Mouse (Mus musculus) erythroblast, adult 5-6 weeks (primary cell): ENCODE data around the gene Sdhc. TPM values are rescaled to one million over a fixed set of nuclear protein-coding genes. Genes with fewer than 3 reads are reported as not detected.

Experiments used
- ATAC-seq: replicated peaks from 2 replicates; pipeline ENCODE4 v1.8.0; 2016; ENCODE audit warnings: moderate number of reproducible peaks, mild to moderate bottlenecking, moderate TSS enrichment, inconsistent platforms; ENCODE audit not compliant: poor library complexity, low FRiP score, severe bottlenecking
- total RNA-seq, 2 experiments: library from RNA; stranded (forward) in 1 of 2; stranded (reverse) in 1 of 2; fragments of 150-400 nt in 1 of 2; fragments of 200-764, 138-1000 nt in 1 of 2; gene quantifications; 2 replicates each; pipeline versions ENCODE4 v1.2.3 to v1.2.4; 2015 to 2017; ENCODE audit warnings: low replicate concordance in 2 of 2

Sdhc gene
- total RNA-seq, 2 experiments from 2014 or later: 15.6 to 20.0 TPM

DNA sequence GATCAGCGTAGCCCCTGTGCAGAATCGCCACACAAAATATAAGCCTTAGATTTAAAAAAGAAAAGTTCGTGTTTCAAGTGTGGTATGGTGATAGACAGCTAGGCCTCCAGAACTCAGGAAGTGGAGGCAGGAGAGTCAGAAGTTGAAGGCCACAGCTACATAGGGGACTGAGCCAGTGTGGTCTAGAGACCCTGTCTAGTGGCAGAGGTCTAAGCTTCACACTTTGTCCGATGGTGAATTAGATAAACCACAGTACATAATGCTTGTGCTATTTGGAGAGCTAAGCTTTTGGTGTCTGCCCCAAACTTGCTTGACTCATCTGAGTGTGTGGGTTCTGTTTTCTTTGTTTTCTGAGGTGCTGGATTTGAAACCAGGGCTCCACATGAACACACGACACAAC lies 31.4 kb downstream of the Sdhc start:
- ATAC-seq: no peak

DNA sequence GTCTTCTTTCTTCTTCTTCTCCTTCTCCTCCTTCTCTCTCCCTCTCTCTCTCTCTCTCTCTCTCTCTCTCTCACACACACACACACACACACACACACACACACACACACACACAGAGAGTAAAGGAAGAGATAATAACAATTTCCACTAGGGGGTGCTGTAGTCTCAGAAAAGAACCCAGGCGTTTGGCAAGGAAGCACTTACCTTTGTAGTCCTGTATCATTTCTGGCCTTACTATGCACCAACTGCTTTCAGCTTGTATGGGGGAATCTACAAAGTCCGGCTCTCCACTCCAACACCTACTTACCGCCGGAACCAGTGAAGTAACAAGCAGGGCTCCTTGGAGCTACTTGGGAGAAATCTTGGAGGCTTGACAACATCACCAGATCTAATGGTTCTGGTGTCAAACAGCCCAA lies 32.1 kb downstream of the Sdhc start:
- peak; percentile 66 for ATAC-seq

DNA sequence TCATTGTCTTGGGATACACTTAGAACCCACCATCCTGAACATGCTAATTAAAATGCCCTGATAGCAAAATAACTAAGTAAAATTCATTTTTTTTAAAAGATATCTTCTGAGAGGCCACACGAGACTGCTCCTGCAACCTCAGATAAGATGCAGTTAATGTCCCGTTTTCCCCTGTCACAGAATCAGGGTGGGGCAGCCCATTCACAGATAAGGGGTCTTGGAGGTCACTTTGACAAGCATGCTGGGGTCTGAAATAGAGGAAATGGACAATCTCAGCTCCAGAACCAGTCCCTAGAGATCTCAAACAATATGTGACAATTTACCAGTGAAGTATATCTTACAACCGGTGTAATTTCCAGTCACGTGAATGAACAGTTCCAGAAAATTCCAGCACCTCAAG lies 34.1 kb downstream of the Sdhc start:
- no peak for ATAC-seq

DNA sequence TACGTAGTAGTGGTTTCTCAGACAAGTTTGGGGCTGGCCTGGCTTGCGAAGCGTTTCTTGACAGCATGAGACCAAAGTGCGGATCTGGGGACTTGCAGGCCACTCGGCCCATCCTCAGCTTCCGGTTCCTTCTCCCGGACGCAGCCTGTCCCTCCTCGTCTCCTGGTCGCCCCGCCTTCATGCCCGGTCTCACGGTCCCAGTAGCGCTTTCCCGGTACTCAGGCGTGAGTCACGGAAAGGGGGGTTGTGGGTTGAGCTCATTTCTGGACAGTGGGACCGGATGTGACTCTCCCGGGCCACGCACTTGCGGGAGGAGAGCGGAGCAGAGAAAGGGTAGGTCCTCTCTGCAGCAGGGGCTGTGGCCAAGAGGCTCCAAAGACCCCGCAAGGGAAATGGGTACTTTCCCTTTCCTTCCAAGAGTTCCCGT lies 36.5 kb downstream of the Sdhc start, which contains the start of gene Cfap126:
Cfap126 (plus strand) TSS at position 46 of the 427 bp plus-strand sequence.
- peak; percentile 69 for ATAC-seq

DNA sequence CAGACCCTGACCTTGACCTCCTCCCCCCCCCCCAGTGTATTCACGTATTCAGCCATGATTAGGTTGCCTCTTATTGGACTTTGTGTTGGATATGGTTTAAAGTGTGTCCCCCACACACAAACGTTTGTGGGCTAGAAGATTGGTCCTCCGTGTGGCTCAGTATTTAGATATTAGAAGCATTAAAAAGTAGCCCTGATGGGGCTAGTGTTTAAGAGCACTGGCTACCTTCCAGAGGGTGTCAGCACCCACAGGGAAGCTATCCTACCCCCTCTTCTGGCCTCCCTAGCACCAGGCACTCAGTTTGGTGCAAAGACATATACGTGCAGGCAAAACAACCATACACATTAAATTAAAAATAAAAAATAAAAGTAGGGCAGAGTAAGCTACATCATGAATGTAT lies 37.4 kb downstream of the Sdhc start:
- ATAC-seq: no peak

DNA sequence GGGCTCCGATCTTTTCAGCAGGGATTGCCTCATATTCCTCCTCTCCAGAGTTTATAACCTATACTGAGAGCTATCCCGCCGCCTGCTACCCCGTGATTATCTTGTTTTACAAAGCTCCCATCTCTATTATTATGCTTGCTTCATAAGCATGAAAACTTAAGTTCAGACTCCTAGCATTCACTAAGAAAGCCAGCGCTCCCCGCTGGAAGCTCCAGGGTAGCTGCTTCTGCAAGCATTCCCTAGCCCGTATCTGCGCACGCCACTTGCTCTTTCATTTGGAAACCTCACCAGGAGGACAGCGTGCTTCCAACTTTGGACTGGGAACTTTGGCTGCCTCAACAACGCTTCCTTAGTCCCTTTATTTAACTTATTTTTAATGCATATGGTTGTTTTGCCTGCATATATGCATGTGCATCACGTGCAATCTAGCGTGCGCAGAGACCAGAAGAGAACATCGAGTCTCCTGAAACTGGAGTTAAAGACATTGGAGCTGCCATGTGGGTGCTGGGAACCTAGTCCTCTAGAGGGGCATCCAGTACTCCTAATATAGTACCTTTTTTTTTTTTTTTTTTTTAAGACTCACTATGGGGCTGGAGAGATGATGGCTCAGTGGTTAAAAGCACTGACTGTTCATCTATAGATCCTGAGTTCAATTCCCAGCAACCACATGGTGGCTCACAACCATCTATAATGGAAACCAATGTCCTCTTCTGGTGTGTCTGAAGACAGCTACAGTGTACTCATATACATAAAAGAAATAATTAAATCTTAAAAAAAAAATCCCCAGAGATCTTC lies 38.4 kb downstream of the Sdhc start:
- peak; percentile 30 for ATAC-seq

DNA sequence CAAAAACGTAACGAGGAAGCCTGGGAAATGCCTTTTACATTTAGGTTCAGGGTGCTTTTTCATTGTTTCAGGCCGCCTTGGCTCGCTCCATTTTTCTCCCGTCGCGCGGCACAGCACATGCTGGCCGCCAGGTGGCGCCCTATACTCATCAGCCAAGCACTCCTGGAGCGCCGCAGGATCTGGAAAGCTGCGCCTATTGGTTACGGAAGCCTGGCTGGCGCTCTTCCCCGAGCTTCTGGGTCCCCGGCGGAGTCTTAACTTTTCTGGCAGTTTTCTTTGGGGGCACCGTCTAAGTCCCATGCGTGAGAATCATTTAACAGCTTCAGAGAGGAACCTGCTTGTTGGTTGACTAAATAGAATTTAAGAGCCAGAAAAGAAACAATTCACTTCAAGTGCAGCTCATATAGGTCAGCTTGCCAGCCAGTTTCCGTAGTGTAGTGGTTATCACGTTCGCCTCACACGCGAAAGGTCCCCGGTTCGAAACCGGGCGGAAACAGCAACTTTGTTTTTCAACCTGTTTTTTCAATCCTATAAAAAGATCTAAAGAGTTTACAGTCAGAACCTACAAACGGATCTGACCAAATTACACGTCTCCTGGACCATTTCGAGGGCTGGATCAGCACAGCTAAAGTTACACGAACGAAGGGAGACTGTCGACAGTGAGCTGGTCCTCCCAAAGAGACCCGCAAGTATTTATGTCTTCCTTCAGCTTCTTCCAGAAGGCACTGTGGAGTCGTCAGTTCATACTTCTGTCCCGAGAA lies 39.2 kb downstream of the Sdhc start:
- ATAC-seq: peak; percentile 84

DNA sequence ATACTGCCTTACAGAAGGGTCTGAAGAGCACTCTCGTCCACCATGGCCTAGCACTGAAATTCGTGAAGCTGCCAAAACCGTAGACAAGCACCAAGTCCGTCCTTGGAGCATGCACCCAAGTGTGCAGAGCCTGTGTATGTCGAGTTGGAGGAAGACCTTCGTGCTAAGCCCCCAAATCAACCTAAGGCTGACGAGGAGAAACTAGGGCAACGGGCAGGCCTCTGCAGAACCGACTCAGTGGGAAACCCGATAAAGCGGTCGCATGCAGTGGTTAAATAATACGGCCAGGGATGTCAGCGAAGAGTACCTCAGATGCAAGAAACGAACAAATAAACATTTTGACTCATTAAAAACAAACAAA lies 39.8 kb downstream of the Sdhc start:
- ATAC-seq: peak; percentile 13; the same call in 1 of the 2 replicates

DNA sequence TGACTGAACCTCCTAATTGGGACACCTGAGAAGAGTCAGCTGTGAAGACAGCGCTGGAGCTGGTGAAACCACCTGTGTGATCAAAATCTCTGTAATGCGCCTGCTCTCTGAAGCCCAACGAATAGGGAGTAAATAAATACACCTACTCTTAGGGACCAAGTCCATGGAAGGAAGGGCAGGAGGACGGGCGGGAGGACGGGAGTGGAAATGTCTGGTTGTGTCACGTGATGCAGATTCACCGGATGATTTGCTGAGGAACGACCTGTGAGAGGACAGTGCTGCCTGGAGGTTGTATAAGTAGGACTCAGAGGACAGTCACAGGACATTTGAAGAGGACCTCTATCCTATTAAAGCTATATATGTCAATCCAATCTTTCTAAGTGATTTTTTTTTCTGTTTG lies 40.8 kb downstream of the Sdhc start:
- no peak for ATAC-seq

DNA sequence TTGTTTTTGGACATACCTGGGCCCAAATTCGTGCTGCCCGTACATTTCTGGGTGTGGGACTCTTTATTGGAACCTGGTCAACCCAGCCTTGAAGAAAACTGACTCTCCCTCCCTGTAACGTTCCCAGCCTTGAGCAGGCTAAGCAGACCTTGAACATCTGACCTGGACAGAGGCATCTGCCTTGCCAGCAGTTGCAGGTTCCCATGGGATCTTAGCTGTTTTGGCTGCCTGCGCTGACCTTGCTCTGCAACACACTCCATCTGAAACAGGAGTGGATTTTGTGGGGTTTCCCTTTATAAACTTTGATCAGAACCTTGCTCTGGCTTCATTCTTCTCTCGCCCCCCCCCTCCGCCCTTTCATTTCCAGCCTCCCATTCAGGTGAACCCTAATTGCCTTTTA lies 45.2 kb downstream of the Sdhc start:
- ATAC-seq: no peak

DNA sequence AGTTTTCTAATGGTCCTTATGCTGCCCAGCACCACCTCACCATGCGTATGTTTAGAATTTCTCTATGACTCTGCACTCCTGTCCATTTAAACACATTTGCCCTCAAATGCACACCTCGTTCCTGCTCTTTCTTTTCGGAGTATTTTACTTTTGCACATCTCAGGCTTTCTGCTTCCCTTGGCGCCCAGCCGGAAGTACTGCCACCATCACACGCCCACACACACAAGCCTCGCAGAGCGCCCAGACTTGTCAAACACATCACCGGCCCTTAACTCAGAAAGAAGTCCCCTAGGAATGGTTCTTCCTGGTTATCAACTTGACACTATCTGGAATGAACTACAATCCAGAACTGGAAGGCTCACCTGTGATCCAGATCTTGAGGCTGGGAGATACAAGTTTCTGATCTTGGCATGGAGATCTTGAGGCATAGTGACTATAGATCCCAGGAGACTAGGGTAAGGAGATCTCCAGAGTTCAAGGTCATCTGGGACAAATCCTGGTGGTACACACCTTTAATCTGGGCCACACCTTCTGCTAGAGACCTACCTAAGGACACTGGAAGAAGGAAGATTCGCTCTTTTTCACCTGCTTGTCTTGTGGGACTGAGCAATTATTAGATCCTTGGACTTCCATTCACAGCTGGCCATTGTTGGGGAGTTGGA lies 47.1 kb downstream of the Sdhc start:
- ATAC-seq: peak; percentile 19; the same call in 1 of the 2 replicates

DNA sequence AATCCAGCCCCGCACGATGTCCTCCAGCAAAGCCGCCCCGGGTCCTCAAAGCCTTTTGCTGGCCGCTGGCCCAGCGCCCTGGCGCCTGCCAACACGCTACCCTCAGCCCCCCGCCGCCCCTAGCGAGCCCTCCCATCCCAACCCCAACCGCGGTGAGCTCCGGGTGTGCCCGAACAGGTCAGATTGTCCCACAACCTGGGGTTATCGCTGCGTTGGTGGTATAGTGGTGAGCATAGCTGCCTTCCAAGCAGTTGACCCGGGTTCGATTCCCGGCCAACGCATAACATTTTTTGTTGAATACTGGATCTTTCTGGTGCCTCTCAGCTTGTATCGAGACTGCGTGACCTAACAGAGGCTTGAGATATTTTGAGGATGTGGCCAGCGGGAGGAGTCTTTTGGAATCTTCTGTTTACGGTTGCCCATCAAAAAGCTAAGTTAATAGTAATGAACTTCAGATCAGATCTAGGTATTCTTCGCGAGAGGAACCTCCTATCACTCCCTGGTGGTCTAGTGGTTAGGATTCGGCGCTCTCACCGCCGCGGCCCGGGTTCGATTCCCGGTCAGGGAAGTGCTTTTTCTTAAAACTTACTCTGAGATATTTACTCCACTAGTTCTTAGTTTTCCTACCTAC lies 47.7 kb downstream of the Sdhc start:
- ATAC-seq: peak; percentile 67

DNA sequence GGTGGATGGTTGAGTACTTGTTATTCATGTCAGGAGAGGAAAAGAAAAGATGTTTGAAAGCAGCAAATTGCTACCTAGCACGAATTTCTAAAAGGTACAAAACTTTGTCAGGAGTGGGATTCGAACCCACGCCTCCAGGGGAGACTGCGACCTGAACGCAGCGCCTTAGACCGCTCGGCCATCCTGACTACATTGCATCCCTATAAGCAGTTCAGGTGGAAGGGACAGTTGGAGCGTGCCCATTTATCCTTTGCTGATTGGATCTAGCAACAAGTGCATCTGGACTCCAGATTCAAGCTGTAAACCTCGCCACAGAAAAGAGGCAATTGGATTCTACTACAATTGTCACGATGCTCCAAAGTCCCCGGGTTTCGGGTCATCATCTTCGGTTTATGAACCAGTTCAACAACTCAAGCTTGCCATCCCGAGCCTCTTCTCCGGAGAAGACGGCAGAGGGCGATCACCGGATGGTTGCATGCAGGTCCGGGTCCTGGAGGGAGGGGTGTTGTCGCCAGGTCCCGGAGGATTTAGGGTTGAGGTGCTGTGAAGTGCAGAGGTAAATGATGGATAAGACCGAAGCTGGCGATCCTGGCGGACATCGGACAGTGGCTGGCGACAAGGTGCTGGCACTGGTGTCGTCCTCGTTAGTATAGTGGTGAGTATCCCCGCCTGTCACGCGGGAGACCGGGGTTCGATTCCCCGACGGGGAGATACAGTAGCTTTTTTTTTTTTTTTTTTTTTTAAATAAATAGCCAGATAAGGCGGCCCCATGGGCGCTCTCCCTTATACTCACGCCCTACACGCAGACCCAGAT lies 48.5 kb downstream of the Sdhc start:
- peak; percentile 80 for ATAC-seq

DNA sequence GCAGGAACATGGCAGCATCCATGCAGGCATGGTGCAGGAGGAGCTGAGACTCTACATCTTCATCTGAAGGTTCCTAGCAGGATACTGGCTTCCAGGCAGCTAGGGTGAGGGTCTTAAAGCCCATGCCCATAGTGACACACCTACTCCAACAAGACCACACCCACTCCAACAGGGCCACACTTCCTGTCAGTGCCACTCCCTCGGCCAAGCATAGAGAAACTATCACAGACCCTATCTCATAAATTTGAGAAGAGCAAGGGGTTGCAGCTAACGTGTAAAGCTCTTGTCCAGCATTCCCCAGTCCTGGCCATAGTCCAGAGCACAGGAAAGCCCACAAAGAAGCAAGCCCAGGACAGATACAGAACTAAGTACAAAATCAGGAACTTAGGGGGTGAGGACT lies 49.4 kb downstream of the Sdhc start:
- ATAC-seq: no peak

DNA sequence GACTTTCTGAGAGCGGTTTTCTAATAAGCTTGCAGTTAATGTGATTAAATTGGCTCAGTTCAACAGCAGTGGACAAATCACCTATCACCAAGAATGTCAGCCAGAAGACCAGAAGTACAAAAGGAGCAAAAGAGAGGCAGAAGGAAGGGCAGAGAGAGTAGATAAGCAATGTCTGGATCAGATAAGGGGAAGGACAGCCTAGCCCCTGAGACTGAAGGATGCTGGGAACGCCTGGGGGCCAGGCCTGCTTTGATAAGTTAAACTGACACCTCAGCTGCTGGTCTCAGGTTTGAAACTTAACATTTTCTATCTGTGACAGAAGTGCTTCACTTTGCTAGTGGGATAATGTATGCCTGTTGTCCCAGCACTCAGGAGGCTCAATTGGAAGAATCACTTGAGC lies 52.8 kb downstream of the Sdhc start:
- no peak for ATAC-seq

DNA sequence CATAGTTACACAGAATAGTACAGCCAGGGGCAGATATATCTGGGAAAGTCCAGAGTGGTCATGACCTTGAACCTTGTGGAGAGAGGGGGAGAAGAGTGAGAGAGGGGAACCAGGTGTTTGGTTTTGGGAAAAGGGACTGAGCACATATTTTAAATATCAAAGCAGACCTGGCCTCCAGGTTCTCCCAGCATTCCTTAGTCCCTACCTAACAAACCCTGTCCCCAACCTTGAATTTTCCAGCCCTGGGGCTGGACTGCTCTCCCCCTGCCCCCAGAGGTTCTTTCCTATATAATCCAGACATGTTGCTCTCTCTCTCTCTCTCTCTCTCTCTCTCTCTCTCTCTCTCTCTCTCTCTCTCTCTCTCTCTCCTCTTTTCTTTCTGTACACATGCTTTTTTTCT lies 53.3 kb downstream of the Sdhc start:
- no peak for ATAC-seq

DNA sequence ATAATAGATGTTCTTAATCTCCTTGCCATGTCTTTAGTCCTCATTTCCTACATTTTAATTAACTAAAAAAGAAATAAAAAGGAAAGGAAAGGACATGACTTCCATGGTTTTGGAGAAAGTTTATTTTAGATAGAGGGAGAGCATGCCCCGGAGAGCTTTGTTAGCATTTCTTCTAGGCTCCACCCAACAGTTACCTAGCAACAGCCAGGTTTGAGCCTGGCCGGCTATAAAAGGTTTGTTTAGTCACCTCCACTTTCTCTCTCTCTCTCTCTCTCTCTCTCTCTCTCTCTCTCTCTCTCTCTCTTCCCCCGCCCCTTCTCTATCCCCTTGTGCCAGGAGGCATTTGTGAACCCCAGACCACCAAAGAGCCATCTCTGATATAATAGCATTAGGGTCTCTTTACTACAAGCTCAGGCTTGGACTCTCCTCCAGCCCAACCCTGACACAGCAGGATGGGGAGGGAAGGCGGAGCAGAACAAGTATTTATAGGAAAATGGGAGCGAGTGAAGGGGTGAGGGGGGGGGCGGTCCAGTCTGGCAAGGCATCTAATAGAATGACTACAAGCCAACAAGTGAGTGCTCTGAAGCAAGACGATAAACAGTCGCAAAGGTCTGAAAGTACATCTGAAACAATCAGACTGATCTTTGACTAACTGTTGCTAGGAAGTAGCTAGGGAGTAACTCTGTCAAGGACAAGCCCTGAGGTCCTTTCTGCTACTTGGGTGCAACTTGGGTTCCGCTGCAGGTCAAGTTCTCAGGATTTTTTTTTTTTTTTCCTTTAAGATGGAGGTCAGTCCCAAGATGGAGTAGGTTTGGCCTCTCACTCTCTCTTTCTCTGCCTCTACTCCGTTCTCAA lies 54.1 kb downstream of the Sdhc start:
- ATAC-seq: no peak

DNA sequence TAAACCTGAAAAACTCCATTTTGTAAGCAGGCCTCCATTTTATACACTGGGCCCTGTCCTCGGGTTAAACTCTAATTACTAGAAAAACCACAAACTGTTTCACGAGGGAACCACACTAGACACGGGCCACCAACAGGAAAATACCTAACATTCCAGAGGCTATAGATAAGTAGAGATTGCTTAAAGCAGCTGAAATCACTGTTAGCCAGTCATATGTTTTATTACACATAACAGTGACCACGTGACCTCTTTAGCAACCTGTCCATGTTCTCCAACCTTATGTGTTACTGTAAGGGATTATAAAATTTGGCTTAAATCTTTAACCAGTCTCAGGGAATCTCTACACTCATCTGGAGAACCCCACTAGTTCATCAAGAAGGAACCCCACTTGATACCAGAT lies 56.0 kb downstream of the Sdhc start:
- ATAC-seq: no peak

DNA sequence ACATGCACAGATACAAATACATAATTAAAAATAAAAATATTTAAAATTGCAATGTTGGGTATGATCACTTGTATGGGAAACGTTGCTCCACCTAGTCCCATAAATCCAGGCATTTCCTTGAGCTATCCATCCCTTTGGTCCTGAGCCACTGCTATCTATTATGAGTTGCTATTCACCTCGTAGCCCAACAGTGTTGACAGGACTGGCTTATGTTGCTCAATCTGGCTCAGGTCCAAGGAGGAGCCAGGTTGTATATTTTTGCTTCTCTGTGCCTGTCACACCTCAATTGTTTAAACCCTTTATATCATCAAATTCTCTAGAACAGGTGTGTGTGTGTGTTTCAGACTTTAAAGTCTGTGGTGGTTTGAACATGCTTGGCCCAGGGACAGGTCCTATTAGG lies 59.6 kb downstream of the Sdhc start:
- no peak for ATAC-seq
